Mouse (Mus musculus) megakaryocyte, embryonic 14.5 days (primary cell): ENCODE results near the gene Id3.

Experiments
- FLI1 ChIP-seq: IDR thresholded peaks from 2 replicates; pipeline ENCODE4 v1.6.1; 2012; ENCODE audit warnings: low read length, inconsistent platforms, mixed read lengths
- GATA1 ChIP-seq: IDR thresholded peaks from 3 replicates; pipeline ENCODE4 v1.6.1; 2012; ENCODE audit warnings: mixed read lengths, low read length, inconsistent platforms, borderline replicate concordance

- TF ChIP-seq GATA1 (no peak), FLI1 (no peak)
These were observed 46.7 kb upstream of the Id3 start for GRCm38 (mm10) chr4:136096446-136097113.
